ENCODE assay signal across 16 mouse cellular contexts in the genomic region with DNA sequence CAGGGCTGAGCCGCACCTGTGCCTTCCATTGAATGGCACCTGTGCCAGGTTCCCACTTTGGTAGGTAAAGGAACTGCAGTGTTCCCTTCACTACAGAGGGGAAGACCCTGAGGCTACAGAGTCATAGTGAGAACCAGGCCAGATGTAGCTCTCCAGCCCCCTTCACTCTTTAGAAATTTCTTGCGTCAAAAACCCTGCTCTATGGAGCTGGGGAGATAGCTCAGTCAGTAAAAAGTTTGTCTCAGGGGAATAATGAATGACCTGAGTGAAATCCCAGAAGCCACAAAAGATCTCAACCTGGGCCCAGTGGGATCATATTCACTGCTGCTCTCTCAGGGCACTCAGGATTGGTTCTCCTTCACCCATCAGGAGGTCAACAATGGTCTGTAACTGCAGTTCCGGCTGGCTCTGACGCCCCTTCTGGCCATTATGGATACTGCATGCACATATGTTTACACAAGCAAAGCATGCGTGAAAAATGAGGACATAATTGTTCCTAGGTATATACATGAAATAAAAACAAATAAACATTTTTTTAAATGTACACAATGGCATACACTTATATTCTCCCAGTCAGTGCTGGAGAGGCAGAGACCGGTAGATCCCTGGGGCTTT. TPM values are rescaled to one million over a fixed set of nuclear protein-coding genes. Genes with fewer than 3 reads are reported as not detected.
DNase-seq lines count a peak whose midpoint lies in the region; ATAC-seq and TF ChIP-seq lines count a peak whose summit lies in the region.
"Had no signal": no experiment of that assay in that cellular context is flagged by ENCODE, and none has a peak within 500 bp of the region (broad histone marks: within the 10 kb centered on the region; RNA-seq: fewer than 3 reads in every experiment).

No protein-coding gene starts in this region.

- TF ChIP-seq CTCF in forebrain, postnatal 0 days (IDR thresholded peaks at IDR 0.05; ENCODE audit: low read depth), result peak; percentile 33; the same call in 1 of the 2 replicates
- peak; percentile 30; the same call in 1 of the 2 replicates for TF ChIP-seq CTCF in liver, adult 2 months (IDR thresholded peaks at IDR 0.05; ENCODE audit: low read depth, low read length)
- TF ChIP-seq CTCF in CH12.LX (conservative IDR thresholded peaks at IDR 0.05 in 1 of 2, IDR thresholded peaks at IDR 0.05 in 1 of 2; ENCODE audit: low read depth in 2 of 2, low read length in 2 of 2), result peak; percentile 67
- TF ChIP-seq CTCF in embryonic fibroblast, embryonic 13.5 days (IDR thresholded peaks at IDR 0.05; ENCODE audit: borderline replicate concordance, insufficient read depth, low read length), result peak; percentile 15; the same call in 1 of the 2 replicates

- dilution Hi-C loops in CH12.LX (cut with MboI; ENCODE audit: extremely low pct_ligation_motif_present, extremely low pct_unique_long_range_greater_than_20kb, low sequenced_read_pairs), result no loop called here

- H3K4me1 ChIP-seq in forebrain, postnatal 0 days (ENCODE audit: insufficient read depth), result no peaks in the 10 kb centered on the region
- H3K4me1 ChIP-seq in forebrain, embryonic 13.5 days, result no peaks in the 10 kb centered on the region
- H3K4me1 ChIP-seq in liver, adult 2 months (ENCODE audit: control insufficient read depth, insufficient read depth, low read length), result no peaks in the 10 kb centered on the region
- peaks cover 4 to 21% of the 10 kb centered on the region in 2 experiments; a peak in 2 of 4 replicates for H3K4me1 ChIP-seq in CH12.LX (ENCODE audit: control insufficient read depth in 1 of 2, insufficient read depth in 2 of 2)
- H3K4me1 ChIP-seq in embryonic fibroblast, embryonic 13.5 days (ENCODE audit: control insufficient read depth, insufficient read depth, low read length), result no peaks in the 10 kb centered on the region
- H3K4me1 ChIP-seq in forebrain, embryonic 10.5 days, result no peaks in the 10 kb centered on the region
- H3K4me1 ChIP-seq: liver, embryonic 15.5 days had no signal

- H3K79me2 ChIP-seq in liver, adult 2 months (ENCODE audit: control insufficient read depth, insufficient read depth, low read length), result no peaks in the 10 kb centered on the region
- H3K79me2 ChIP-seq in CH12.LX (replicated peaks; ENCODE audit: control insufficient read depth, extremely low read depth, insufficient read depth, poor library complexity, severe bottlenecking), result no peaks in the 10 kb centered on the region

- no peak overlapping the region for H3K4me3 ChIP-seq in forebrain, postnatal 0 days (ENCODE audit: low read depth, low read length)
- H3K4me3 ChIP-seq in forebrain, embryonic 13.5 days, result no peak overlapping the region
- H3K4me3 ChIP-seq in liver, adult 2 months (ENCODE audit: insufficient read depth, low read depth, low read length), result no peak overlapping the region
- no peak overlapping the region for H3K4me3 ChIP-seq in CH12.LX (replicated peaks in 1 of 3; ENCODE audit: low read depth in 2 of 3, low read length in 2 of 3, poor library complexity in 1 of 3)
- H3K4me3 ChIP-seq in embryonic fibroblast, embryonic 13.5 days (ENCODE audit: insufficient read depth, low read length), result no peak overlapping the region
- H3K4me3 ChIP-seq in forebrain, embryonic 10.5 days, result no peak overlapping the region
- H3K4me3 ChIP-seq: heart, embryonic 10.5 days; liver, embryonic 15.5 days; myocyte had no signal

- H3K9ac ChIP-seq in forebrain, postnatal 0 days, result no peak overlapping the region
- H3K9ac ChIP-seq in forebrain, embryonic 13.5 days, result no peak overlapping the region
- H3K9ac ChIP-seq in liver, adult 2 months (ENCODE audit: low read depth, low read length), result no peak overlapping the region
- H3K9ac ChIP-seq in CH12.LX (ENCODE audit: insufficient read depth, low read depth), result no peak overlapping the region
- H3K9ac ChIP-seq: liver, embryonic 15.5 days had no signal

- no peak for ATAC-seq in forebrain, postnatal 0 days
- ATAC-seq in forebrain, embryonic 13.5 days, result no peak
- no peak for ATAC-seq in activated CD4-positive, CD25-positive, alpha-beta regulatory T cell, adult 4 months

- no peaks in the 10 kb centered on the region for H3K27me3 ChIP-seq in forebrain, postnatal 0 days (ENCODE audit: insufficient read depth, low read length)
- no peaks in the 10 kb centered on the region for H3K27me3 ChIP-seq in forebrain, embryonic 13.5 days
- H3K27me3 ChIP-seq in liver, adult 2 months (ENCODE audit: control insufficient read depth, insufficient read depth, low read length), result peaks cover 4% of the 10 kb centered on the region; the same call in 1 of the 2 replicates
- peaks cover 12% of the 10 kb centered on the region for H3K27me3 ChIP-seq in CH12.LX (replicated peaks)
- H3K27me3 ChIP-seq in forebrain, embryonic 10.5 days (ENCODE audit: poor library complexity, severe bottlenecking), result no peaks in the 10 kb centered on the region
- H3K27me3 ChIP-seq: liver, embryonic 15.5 days had no signal

- TF ChIP-seq EP300 in CH12.LX (IDR thresholded peaks at IDR 0.05; ENCODE audit: low read length), result no peak; the same call in 1 of the 2 replicates

- H3K9me3 ChIP-seq in forebrain, postnatal 0 days (ENCODE audit: low read length), result no peaks in the 10 kb centered on the region
- no peaks in the 10 kb centered on the region for H3K9me3 ChIP-seq in forebrain, embryonic 13.5 days (replicated peaks)
- H3K9me3 ChIP-seq in CH12.LX (replicated peaks; ENCODE audit: low read length), result no peaks in the 10 kb centered on the region
- H3K9me3 ChIP-seq in forebrain, embryonic 10.5 days, result no peaks in the 10 kb centered on the region
- H3K9me3 ChIP-seq: heart, embryonic 10.5 days; liver, embryonic 15.5 days had no signal

- H3K27ac ChIP-seq in forebrain, postnatal 0 days (ENCODE audit: low read depth, low read length), result no peak overlapping the region
- no peak overlapping the region for H3K27ac ChIP-seq in forebrain, embryonic 13.5 days
- no peak overlapping the region for H3K27ac ChIP-seq in liver, adult 2 months (replicated peaks; ENCODE audit: insufficient read depth, low read depth, low read length)
- no peak overlapping the region for H3K27ac ChIP-seq in CH12.LX (ENCODE audit: insufficient read depth, low read depth)
- H3K27ac ChIP-seq in embryonic fibroblast, embryonic 13.5 days (ENCODE audit: insufficient read depth, low read length), result no peak overlapping the region
- no peak overlapping the region for H3K27ac ChIP-seq in forebrain, embryonic 10.5 days
- H3K27ac ChIP-seq: heart, embryonic 10.5 days; liver, embryonic 15.5 days had no signal

- in situ Hi-C loops in CH12.LX (cut with MboI; ENCODE audit: low pct_ligation_motif_present, low pct_unique_long_range_greater_than_20kb, low sequenced_read_pairs), result loop anchor here (5.0 kb wide), 1 partner anchor 142 kb away; no protein-coding TSS in a partner anchor

- peak; percentile 44 for TF ChIP-seq RAD21 in CH12.LX (IDR thresholded peaks at IDR 0.05; ENCODE audit: low read depth, low read length)

- H3K36me3 ChIP-seq in forebrain, postnatal 0 days (ENCODE audit: insufficient read depth), result no peaks in the 10 kb centered on the region
- H3K36me3 ChIP-seq in forebrain, embryonic 13.5 days (ENCODE audit: poor library complexity, severe bottlenecking), result no peaks in the 10 kb centered on the region
- H3K36me3 ChIP-seq in liver, adult 2 months (ENCODE audit: control insufficient read depth, insufficient read depth, low read length), result no peaks in the 10 kb centered on the region
- no peaks in the 10 kb centered on the region for H3K36me3 ChIP-seq in CH12.LX (replicated peaks in 1 of 2; ENCODE audit: control insufficient read depth in 1 of 2, insufficient read depth in 1 of 2, low read length in 1 of 2)
- H3K36me3 ChIP-seq in forebrain, embryonic 10.5 days (replicated peaks), result no peaks in the 10 kb centered on the region
- H3K36me3 ChIP-seq: heart, embryonic 10.5 days; liver, embryonic 15.5 days had no signal

- no peak overlapping the region for H3K4me2 ChIP-seq in forebrain, postnatal 0 days (ENCODE audit: low read depth)
- H3K4me2 ChIP-seq in forebrain, embryonic 13.5 days, result no peak overlapping the region
- H3K4me2 ChIP-seq in CH12.LX (ENCODE audit: insufficient read depth, low read depth, poor library complexity, severe bottlenecking), result no peak overlapping the region
- H3K4me2 ChIP-seq: liver, embryonic 15.5 days had no signal

- WGBS in forebrain, postnatal 0 days, result 77% methylated on average over 6 of the region's 6 CpGs
- WGBS in forebrain, embryonic 13.5 days, result 81% methylated on average over 6 of the region's 6 CpGs
- 86% methylated on average over 6 of the region's 6 CpGs for WGBS in liver, adult 2 months
- WGBS in forebrain, embryonic 10.5 days, result 80% methylated on average over 6 of the region's 6 CpGs

- DNase-seq in forebrain, postnatal 0 days, result no peak
- DNase-seq in liver, adult 2 months (ENCODE audit: extremely low read depth, low read depth, low spot score), result no peak
- DNase-seq in liver, result no peak
- DNase-seq in CH12.LX (ENCODE audit: extremely low read depth), result peak; percentile 70
- no peak for DNase-seq in forebrain, embryonic 10.5 days (ENCODE audit: extremely low spot score, low spot score)
- DNase-seq: cerebellum, adult 18-20 months; kidney, adult 11 months; thymus, adult 18-20 months had no signal

- no peak for TF ChIP-seq POLR2A in liver, adult 2 months (IDR thresholded peaks at IDR 0.05; ENCODE audit: extremely low read depth, insufficient read depth, low read length)
- TF ChIP-seq POLR2A in CH12.LX (IDR thresholded peaks at IDR 0.05; ENCODE audit: low read depth, low read length), result no peak
- TF ChIP-seq POLR2A in embryonic fibroblast, embryonic 13.5 days (IDR thresholded peaks at IDR 0.05; ENCODE audit: low read depth, low read length), result no peak

TF ChIP-seq in CH12.LX, 34 proteins besides CTCF, POLR2A, EP300 and RAD21 (continues in another document):
- 0 out of 2 replicates have a peak, but pooled peaks have one; percentile 57 for TF ChIP-seq TCF12 (IDR thresholded peaks at IDR 0.05; ENCODE audit: low read depth, low read length)
- TF ChIP-seq MEF2A (IDR thresholded peaks at IDR 0.05; ENCODE audit: borderline replicate concordance, low read depth, low read length), result 0 out of 2 replicates have a peak, but pooled peaks have one; percentile 12
- peak; percentile 50; the same call in 1 of the 2 replicates for TF ChIP-seq ETS1 (conservative IDR thresholded peaks at IDR 0.05; ENCODE audit: low read depth, low read length)
- TF ChIP-seq IRF4 (IDR thresholded peaks at IDR 0.05; ENCODE audit: low read depth, low read length), result peak; percentile 68

RNA-seq across cellular contexts. Expression of a gene that starts 59.2 kb away (rescaled TPM):
- 25.5 and 33.2 TPM in 2 replicates for total RNA-seq in forebrain, postnatal 0 days (2014; rRNA removed)
- 15.3 and 19.3 TPM in 2 replicates for polyA plus RNA-seq in forebrain, postnatal 0 days (2015; fragmentation: Nextera tagmentation; extraction: Ambion mirVana)
- 1.7 and 2.1 TPM in 2 replicates for polyA plus RNA-seq in forebrain, embryonic 13.5 days (2015; fragmentation: Nextera tagmentation; extraction: Ambion mirVana)
- 0.07 and 0.09 TPM in 2 replicates for total RNA-seq in liver, adult 2 months (2014; rRNA removed)
- not detected in 2 replicates for polyA plus RNA-seq in liver, adult 2 months (2012; rRNA removed)
- total RNA-seq in CH12.LX (2012; rRNA removed) (not detected in 2 replicates), CH12.LX (2014; rRNA removed) (not detected in 2 replicates)
- polyA plus RNA-seq in CH12.LX (2012; ENCODE audit: insufficient read length, low read depth), result not detected in 2 replicates
- polyA plus RNA-seq in embryonic fibroblast, embryonic 13.5 days (2011; ENCODE audit: insufficient read length, low read depth, missing spikeins), result 0.32 and 0.40 TPM in 2 replicates
- polyA plus RNA-seq in activated CD4-positive, CD25-positive, alpha-beta regulatory T cell, adult 4 months (2017; shearing (Covaris generic)), result not detected
- polyA plus RNA-seq in forebrain, embryonic 10.5 days (2016; fragmentation: Nextera tagmentation; extraction: Ambion mirVana), result not detected in 2 replicates
- total RNA-seq: hematopoietic stem cell, adult 5-6 weeks; megakaryocyte-erythroid progenitor cell, adult 5-6 weeks had no signal
- polyA plus RNA-seq: liver, embryonic 15.5 days; myocyte had no signal

Comparison
In these comparisons a context has a peak if more than half of its experiments do, and no peak if none do; other contexts are left out.
1. CTCF ChIP-seq: peak in every context shown above with its lines; median percentile 67 in CH12.LX; 33 in forebrain, postnatal 0 days; 30 in liver, adult 2 months; 15 in embryonic fibroblast, embryonic 13.5 days.